Mouse (Mus musculus): ENCODE results near the gene Rrm1. TPM values are rescaled to one million over a fixed set of nuclear protein-coding genes. Genes with fewer than 3 reads are reported as not detected.
"Not testable (repeated sequence)": the region's sequence is repeated elsewhere in the genome, so short reads cannot be mapped to it uniquely, and the experiment has no call there.

Rrm1 gene
- polyA plus RNA-seq, 1 experiment, result 32.2 TPM

DNA sequence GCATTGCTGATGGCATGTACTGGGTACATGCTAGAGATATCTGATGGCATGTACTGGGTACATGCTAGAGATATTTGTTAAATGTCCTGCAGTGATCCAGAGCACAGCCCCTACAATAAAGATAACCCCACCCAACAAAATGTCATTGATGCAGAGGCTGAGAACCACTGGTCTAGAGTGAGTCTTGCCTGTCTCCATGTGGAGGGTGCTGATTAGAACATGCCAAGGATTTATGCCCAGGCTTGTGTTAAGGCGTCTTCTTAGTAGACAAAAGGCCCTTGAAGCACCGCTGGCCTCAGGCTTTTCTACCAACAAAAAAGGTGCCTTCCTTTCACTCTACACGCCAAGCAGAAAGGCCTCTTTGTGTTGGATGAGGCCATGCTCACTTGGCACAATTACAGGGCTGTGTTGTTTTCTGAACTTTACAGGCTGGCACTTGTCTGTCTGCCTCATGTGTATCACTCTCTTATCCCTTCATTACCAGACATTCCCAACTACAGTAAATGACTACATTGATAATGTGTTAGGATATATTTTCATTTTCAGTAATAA is 42.2 kb upstream of the Rrm1 start:
- Histone ChIP-seq H3K4me3 (no peak overlapping the region), H3ac (ENCODE audit: control insufficient read depth, insufficient read length) (no peak overlapping the region), H3K36me3 (ENCODE audit: control insufficient read depth, insufficient read depth) (no peaks in the 10 kb centered on the region), H3K4me2 (ENCODE audit: low read depth) (no peak overlapping the region), H3K79me2 (ENCODE audit: control insufficient read depth, insufficient read depth) (no peaks in the 10 kb centered on the region), H3K27me3 (ENCODE audit: control insufficient read depth, insufficient read depth, insufficient read length) (no peaks in the 10 kb centered on the region)
- no peak for TF ChIP-seq MYOG (IDR thresholded peaks at IDR 0.05; ENCODE audit: control insufficient read depth in 1 of 3, insufficient read depth in 1 of 3, insufficient read length in 2 of 3, low read depth in 2 of 3)
- TF ChIP-seq MYOD1 (IDR thresholded peaks at IDR 0.05; ENCODE audit: control insufficient read depth in 1 of 3, insufficient read length in 2 of 3, low read depth in 2 of 3), result no peak
- no peak for TF ChIP-seq USF1 (IDR thresholded peaks at IDR 0.05; ENCODE audit: low read depth)
- no peak for TF ChIP-seq TCF3 (IDR thresholded peaks at IDR 0.05; ENCODE audit: insufficient read length, low read depth)
- TF ChIP-seq POLR2A (IDR thresholded peaks at IDR 0.05; ENCODE audit: insufficient read length, low read depth), result no peak
- no peak for TF ChIP-seq REST (IDR thresholded peaks at IDR 0.05; ENCODE audit: insufficient read depth, insufficient read length)
- TF ChIP-seq POLR2AphosphoS2 (IDR thresholded peaks at IDR 0.05; ENCODE audit: insufficient read length, low read depth), result no peak
- no peak for TF ChIP-seq SRF (IDR thresholded peaks at IDR 0.05; ENCODE audit: control insufficient read depth, insufficient read length, low read depth)
- no peak for TF ChIP-seq TCF12 (IDR thresholded peaks at IDR 0.05; ENCODE audit: insufficient read depth, poor library complexity, severe bottlenecking)
- no peak for TF ChIP-seq CEBPB (IDR thresholded peaks at IDR 0.05; ENCODE audit: insufficient read depth, poor library complexity, severe bottlenecking)
- no peak for TF ChIP-seq E2F4 (IDR thresholded peaks at IDR 0.05; ENCODE audit: insufficient read depth)
- no peak for TF ChIP-seq MAX (IDR thresholded peaks at IDR 0.05; ENCODE audit: low read depth)

DNA sequence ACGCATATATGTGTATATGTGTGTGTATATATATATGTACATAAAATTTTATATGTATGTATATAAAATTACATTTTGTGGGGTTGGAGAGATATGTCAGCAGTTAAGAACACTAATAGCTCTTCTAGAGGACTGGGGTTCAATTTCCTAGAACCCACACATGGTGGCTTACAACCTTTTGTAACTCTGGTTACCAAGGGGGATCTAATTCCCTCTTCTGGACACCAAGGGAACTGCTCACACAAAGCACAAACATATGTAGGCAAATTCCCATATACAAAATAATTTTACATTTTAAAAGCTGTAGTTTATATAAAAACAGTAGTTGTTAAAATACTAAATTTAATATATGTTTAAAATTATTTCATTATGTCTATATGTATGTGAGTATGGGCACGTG is 37.4 kb upstream of the Rrm1 start:
- no peak overlapping the region for H3K4me3 ChIP-seq
- H3K4me2 ChIP-seq (ENCODE audit: low read depth), result no peak overlapping the region
- no peak overlapping the region for H3ac ChIP-seq (ENCODE audit: control insufficient read depth, insufficient read length)
- H3K27me3 ChIP-seq (ENCODE audit: control insufficient read depth, insufficient read depth, insufficient read length), result no peaks in the 10 kb centered on the region
- no peaks in the 10 kb centered on the region for H3K36me3 ChIP-seq (ENCODE audit: control insufficient read depth, insufficient read depth)
- TF ChIP-seq USF1 (IDR thresholded peaks at IDR 0.05; ENCODE audit: low read depth) (no peak), POLR2A (IDR thresholded peaks at IDR 0.05; ENCODE audit: insufficient read length, low read depth) (no peak), MAX (IDR thresholded peaks at IDR 0.05; ENCODE audit: low read depth) (no peak), MYOD1 (IDR thresholded peaks at IDR 0.05; ENCODE audit: control insufficient read depth in 1 of 3, insufficient read length in 2 of 3, low read depth in 2 of 3) (no peak), TCF3 (IDR thresholded peaks at IDR 0.05; ENCODE audit: insufficient read length, low read depth) (no peak), TCF12 (IDR thresholded peaks at IDR 0.05; ENCODE audit: insufficient read depth, poor library complexity, severe bottlenecking) (no peak), CEBPB (IDR thresholded peaks at IDR 0.05; ENCODE audit: insufficient read depth, poor library complexity, severe bottlenecking) (no peak), POLR2AphosphoS2 (IDR thresholded peaks at IDR 0.05; ENCODE audit: insufficient read length, low read depth) (no peak), MYOG (IDR thresholded peaks at IDR 0.05; ENCODE audit: control insufficient read depth in 1 of 3, insufficient read depth in 1 of 3, insufficient read length in 2 of 3, low read depth in 2 of 3) (no peak), E2F4 (IDR thresholded peaks at IDR 0.05; ENCODE audit: insufficient read depth) (no peak), REST (IDR thresholded peaks at IDR 0.05; ENCODE audit: insufficient read depth, insufficient read length) (no peak), SRF (IDR thresholded peaks at IDR 0.05; ENCODE audit: control insufficient read depth, insufficient read length, low read depth) (no peak)
- no peaks in the 10 kb centered on the region for H3K79me2 ChIP-seq (ENCODE audit: control insufficient read depth, insufficient read depth)

DNA sequence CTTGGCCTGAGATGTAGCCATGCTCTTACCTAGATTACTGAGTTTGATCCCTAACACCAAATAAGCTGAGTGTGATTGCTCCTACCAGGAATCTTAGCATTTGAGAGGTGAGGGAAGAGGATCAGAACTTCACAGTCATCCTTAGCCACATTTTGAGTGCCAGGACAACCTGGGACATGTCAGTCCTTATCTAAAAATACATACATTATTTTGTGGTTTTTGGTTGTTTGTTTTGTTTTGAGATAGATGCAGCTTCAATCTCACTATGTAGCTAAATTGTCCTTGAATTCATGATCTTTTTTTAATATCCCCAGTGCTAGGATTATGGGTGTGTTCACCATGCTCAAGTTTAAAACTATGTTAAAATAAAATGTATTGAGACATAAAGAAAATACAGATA is 34.1 kb upstream of the Rrm1 start:
- no peak overlapping the region for H3K4me3 ChIP-seq
- no peak overlapping the region for H3K4me2 ChIP-seq (ENCODE audit: low read depth)
- TF ChIP-seq USF1 (IDR thresholded peaks at IDR 0.05; ENCODE audit: low read depth) (no peak), TCF12 (IDR thresholded peaks at IDR 0.05; ENCODE audit: insufficient read depth, poor library complexity, severe bottlenecking) (no peak), MYOG (IDR thresholded peaks at IDR 0.05; ENCODE audit: control insufficient read depth in 1 of 3, insufficient read depth in 1 of 3, insufficient read length in 2 of 3, low read depth in 2 of 3) (no peak), MYOD1 (IDR thresholded peaks at IDR 0.05; ENCODE audit: control insufficient read depth in 1 of 3, insufficient read length in 2 of 3, low read depth in 2 of 3) (no peak), TCF3 (IDR thresholded peaks at IDR 0.05; ENCODE audit: insufficient read length, low read depth) (no peak)

DNA sequence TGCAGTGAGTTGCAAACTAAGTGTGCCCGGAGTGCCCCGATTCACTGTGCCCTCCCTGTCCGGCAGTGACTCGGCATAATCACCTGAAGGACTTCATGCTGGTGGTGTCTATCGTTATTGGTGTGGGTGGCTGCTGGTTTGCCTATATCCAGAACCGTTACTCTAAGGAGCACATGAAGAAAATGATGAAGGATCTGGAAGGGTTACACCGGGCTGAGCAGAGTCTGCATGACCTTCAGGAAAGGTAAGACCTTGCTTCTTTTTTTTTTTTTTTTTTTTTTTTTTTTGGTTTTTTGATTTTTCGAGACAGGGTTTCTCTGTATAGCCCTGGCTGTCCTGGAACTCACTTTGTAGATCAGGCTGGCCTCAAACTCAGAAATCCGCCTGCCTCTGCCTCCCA is 26.2 kb upstream of the Rrm1 start:
- not testable (repeated sequence) for H3K4me3 ChIP-seq; H3ac ChIP-seq (ENCODE audit: control insufficient read depth, insufficient read length); H3K27me3 ChIP-seq (ENCODE audit: control insufficient read depth, insufficient read depth, insufficient read length); H3K36me3 ChIP-seq (ENCODE audit: control insufficient read depth, insufficient read depth); H3K79me2 ChIP-seq (ENCODE audit: control insufficient read depth, insufficient read depth); H3K4me2 ChIP-seq (ENCODE audit: low read depth)

More for the DNA sequence above, 34.1 kb upstream of the Rrm1 start:
- Histone ChIP-seq H3K27me3 (ENCODE audit: control insufficient read depth, insufficient read depth, insufficient read length) (no peaks in the 10 kb centered on the region), H3K36me3 (ENCODE audit: control insufficient read depth, insufficient read depth) (no peaks in the 10 kb centered on the region), H3ac (ENCODE audit: control insufficient read depth, insufficient read length) (no peak overlapping the region), H3K79me2 (ENCODE audit: control insufficient read depth, insufficient read depth) (no peaks in the 10 kb centered on the region)

DNA sequence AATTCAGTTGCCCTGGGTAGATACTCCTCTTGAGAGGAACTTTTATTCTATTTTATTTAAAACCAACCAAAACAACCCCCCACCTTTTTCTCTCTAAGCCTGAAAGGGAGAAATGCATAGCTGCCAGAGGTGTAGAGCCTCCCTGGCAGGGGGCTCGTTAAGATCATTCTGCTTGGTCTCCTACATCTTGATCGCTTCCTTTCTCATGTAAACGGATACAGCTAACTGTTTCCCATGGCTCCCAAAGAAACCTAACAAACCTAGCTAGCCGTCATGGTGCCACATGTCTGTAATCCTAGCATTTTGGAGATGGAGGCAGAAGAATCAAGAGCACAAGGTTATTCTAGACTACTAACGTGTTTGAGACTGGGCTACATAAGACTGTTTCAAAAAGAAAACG is 25.7 kb upstream of the Rrm1 start:
- no peak overlapping the region for H3K4me3 ChIP-seq
- H3ac ChIP-seq (ENCODE audit: control insufficient read depth, insufficient read length), result no peak overlapping the region
- no peaks in the 10 kb centered on the region for H3K36me3 ChIP-seq (ENCODE audit: control insufficient read depth, insufficient read depth)
- H3K27me3 ChIP-seq (ENCODE audit: control insufficient read depth, insufficient read depth, insufficient read length), result no peaks in the 10 kb centered on the region
- H3K4me2 ChIP-seq (ENCODE audit: low read depth), result no peak overlapping the region
- H3K79me2 ChIP-seq (ENCODE audit: control insufficient read depth, insufficient read depth), result no peaks in the 10 kb centered on the region
- TF ChIP-seq MYOG (IDR thresholded peaks at IDR 0.05; ENCODE audit: control insufficient read depth in 1 of 3, insufficient read depth in 1 of 3, insufficient read length in 2 of 3, low read depth in 2 of 3), result no peak
- no peak for TF ChIP-seq SRF (IDR thresholded peaks at IDR 0.05; ENCODE audit: control insufficient read depth, insufficient read length, low read depth)
- TF ChIP-seq E2F4 (IDR thresholded peaks at IDR 0.05; ENCODE audit: insufficient read depth), result no peak
- TF ChIP-seq MYOD1 (IDR thresholded peaks at IDR 0.05; ENCODE audit: control insufficient read depth in 1 of 3, insufficient read length in 2 of 3, low read depth in 2 of 3), result no peak
- no peak for TF ChIP-seq POLR2A (IDR thresholded peaks at IDR 0.05; ENCODE audit: insufficient read length, low read depth)
- TF ChIP-seq POLR2AphosphoS2 (IDR thresholded peaks at IDR 0.05; ENCODE audit: insufficient read length, low read depth), result no peak
- no peak for TF ChIP-seq CEBPB (IDR thresholded peaks at IDR 0.05; ENCODE audit: insufficient read depth, poor library complexity, severe bottlenecking)
